Mouse (Mus musculus) forebrain, embryonic 14.5 days (tissue): ENCODE data around the gene Plekhj1. TPM values are rescaled to one million over a fixed set of nuclear protein-coding genes. Genes with fewer than 3 reads are reported as not detected.

Experiments used
- ATAC-seq: fragments of 200-750 bp; cut with Nextera tagmentation; 2 replicates; pipeline ENCODE4 v1.8.0; 2017; ENCODE audit warnings: mild to moderate bottlenecking, moderate library complexity
- DNase-seq: peaks from one replicate; pipeline ENCODE4 v3.0.0-alpha.2; 2015; ENCODE audit warnings: low spot score
- H3K27ac ChIP-seq: fragments of 300-500 bp; sonication (generic); 2 replicates; pipeline ENCODE4 v1.5.1; 2014; ENCODE audit warnings: low read depth, mild to moderate bottlenecking, control low read depth, low read length, moderate library complexity
- H3K27me3 ChIP-seq: fragments of 300-500 bp; sonication (generic); replicated peaks from 2 replicates; pipeline ENCODE4 v1.6.1; 2014; ENCODE audit warnings: low read length, control low read depth, mixed read lengths; ENCODE audit not compliant: control insufficient read depth, insufficient read depth
- H3K36me3 ChIP-seq: fragments of 300-500 bp; sonication (generic); 2 replicates; pipeline ENCODE4 v1.6.1; 2014; ENCODE audit warnings: low read length, control low read depth; ENCODE audit not compliant: control insufficient read depth, insufficient read depth
- H3K4me1 ChIP-seq: fragments of 300-500 bp; sonication (generic); 2 replicates; pipeline ENCODE4 v1.6.1; 2014; ENCODE audit warnings: antibody characterized with exemption, low read length, control low read depth; ENCODE audit not compliant: control insufficient read depth, insufficient read depth
- H3K4me2 ChIP-seq: fragments of 300-500 bp; sonication (generic); 2 replicates; pipeline ENCODE4 v1.6.1; 2014; ENCODE audit warnings: mild to moderate bottlenecking, control low read depth, low read length
- H3K4me3 ChIP-seq: fragments of 300-500 bp; sonication (generic); 2 replicates; pipeline ENCODE4 v1.5.1; 2014; ENCODE audit warnings: low read depth, low read length, control low read depth
- H3K9ac ChIP-seq: fragments of 300-500 bp; sonication (generic); 2 replicates; pipeline ENCODE4 v1.6.1; 2014; ENCODE audit warnings: mild to moderate bottlenecking, low read length, control low read depth, moderate library complexity
- H3K9me3 ChIP-seq: fragments of 300-500 bp; sonication (generic); replicated peaks from 2 replicates; pipeline ENCODE4 v1.6.1; 2016; ENCODE audit warnings: low read length, control low read depth, mixed read lengths; ENCODE audit not compliant: control insufficient read depth
- WGBS: fragments of 180-500 bp; shearing (Covaris S2); extraction: QIAGEN DNeasy Blood & Tissue Kit; methylation state at CpG from one replicate; pipeline ENCODE4 v1.1.7; 2014; 5-methylcytosine and 5-hydroxymethylcytosine counted together
- polyA plus RNA-seq: library from polyadenylated mRNA; unstranded; fragments of >200 nt; fragmentation: Nextera tagmentation; extraction: Ambion mirVana; gene quantifications from 2 replicates; pipeline ENCODE4 v1.2.1, GENCODE M21; 2014

Plekhj1 gene
- polyA plus RNA-seq, 1 experiment from 2014 or later = 140 TPM

DNA sequence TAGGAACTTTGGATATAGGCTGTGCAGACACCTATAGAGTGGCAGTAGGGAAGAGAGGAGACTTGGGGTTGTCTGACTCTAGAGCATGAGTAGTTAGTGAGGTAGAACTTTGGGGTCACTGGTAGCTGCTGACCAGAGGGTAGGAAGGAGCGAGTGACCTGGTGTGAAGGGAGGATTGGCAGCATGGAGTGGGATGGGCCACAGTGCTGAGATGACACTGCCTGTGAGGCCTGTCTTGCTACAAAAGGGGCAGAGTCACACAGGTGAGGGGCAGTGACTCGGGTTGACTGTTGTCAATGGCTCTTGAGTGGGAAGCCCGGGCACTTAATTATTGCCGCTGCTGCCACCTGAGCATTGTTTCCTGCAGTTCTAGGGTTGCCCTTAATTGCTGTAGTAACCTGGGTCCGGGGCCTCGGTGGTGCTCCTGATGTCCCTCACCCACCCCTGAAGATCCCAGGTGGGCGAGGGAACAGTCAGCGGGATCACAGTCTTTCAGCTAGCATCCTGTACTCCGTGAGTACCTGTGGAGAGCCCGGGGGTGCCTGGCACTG is 29.5 kb upstream of the Plekhj1 start:
- Histone ChIP-seq H3K4me1 (peaks cover 5% of the 10 kb centered on the region), H3K27me3 (no peaks in the 10 kb centered on the region), H3K9me3 (no peaks in the 10 kb centered on the region), H3K36me3 (peaks cover 27% of the 10 kb centered on the region), H3K4me2 (peak overlapping the region; percentile 100), H3K27ac (no peak overlapping the region), H3K4me3 (peak overlapping the region; percentile 74), H3K9ac (peak overlapping the region; percentile 89)
- 86% methylated on average over 10 of the region's 10 CpGs for WGBS
- ATAC-seq (no peak), DNase-seq (no peak)

- peak overlapping the region; percentile 86 for H3K27ac ChIP-seq
- WGBS = 9% methylated on average over 27 of the region's 29 CpGs
- no peaks in the 10 kb centered on the region for H3K9me3 ChIP-seq
- no peaks in the 10 kb centered on the region for H3K27me3 ChIP-seq
- H3K4me3 ChIP-seq = peak overlapping the region; percentile 74
- ATAC-seq (no peak), DNase-seq (no peak)
- H3K4me1 ChIP-seq = peaks cover 5% of the 10 kb centered on the region
- peak overlapping the region; percentile 100 for H3K4me2 ChIP-seq
- peak overlapping the region; percentile 89 for H3K9ac ChIP-seq
- peaks cover 27% of the 10 kb centered on the region for H3K36me3 ChIP-seq
These were observed 28.8 kb upstream of the Plekhj1 start for GRCm38 (mm10) chr10:80827063-80827869.

DNA sequence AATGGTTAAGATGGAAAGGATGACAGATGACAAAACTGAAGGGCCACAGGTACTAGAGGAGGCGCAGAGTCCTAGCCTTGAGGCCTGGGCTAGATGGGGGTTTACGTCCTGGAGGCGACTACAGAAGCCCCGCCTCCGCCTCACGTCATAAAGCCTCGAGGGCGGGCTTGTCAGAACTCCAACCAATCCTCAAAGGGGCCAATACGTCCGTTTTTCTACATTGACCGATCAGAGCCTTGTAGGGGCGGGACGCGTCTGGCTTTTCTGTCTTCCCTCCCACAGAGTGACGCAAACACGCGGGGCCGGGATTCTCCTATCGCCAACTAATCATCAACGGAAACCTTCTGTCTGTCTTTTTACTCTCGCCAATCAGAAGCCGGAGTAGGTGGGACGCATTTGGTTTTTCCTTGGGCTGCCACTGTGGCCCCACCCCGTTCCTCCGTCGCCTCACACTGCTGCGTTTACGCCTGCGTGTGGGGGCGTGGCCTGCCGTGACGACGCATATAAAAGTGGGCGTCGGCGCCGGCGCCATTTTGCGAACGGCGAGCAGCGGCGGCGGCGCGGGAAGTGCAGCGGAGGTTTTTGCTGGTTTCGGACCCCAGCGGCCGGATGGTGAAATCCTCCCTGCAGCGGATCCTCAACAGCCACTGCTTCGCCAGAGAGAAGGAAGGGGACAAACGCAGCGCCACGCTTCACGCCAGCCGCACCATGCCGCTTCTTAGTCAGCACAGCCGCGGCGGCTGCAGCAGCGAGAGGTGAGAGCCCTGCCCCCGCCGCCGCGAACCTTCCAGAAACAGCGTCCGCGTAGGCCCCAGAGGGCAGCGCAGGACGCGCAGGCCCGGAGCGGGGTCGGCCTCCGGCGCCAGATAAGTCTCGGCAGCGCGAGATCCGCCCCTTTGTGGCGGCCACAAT is 28.0 kb upstream of the Plekhj1 start, which contains the start of gene Oaz1:
Oaz1 (plus strand) TSS at position 506 of the 912 bp plus-strand sequence.
- peak; percentile 98 for ATAC-seq

GRCm38 (mm10) chr10:80824827-80825226 is 26.4 kb upstream of the Plekhj1 start:
- Histone ChIP-seq H3K4me3 (no peak overlapping the region), H3K4me1 (peaks cover 5% of the 10 kb centered on the region), H3K36me3 (peaks cover 13% of the 10 kb centered on the region), H3K27me3 (no peaks in the 10 kb centered on the region), H3K9me3 (no peaks in the 10 kb centered on the region), H3K4me2 (no peak overlapping the region), H3K9ac (no peak overlapping the region), H3K27ac (no peak overlapping the region)
- ATAC-seq (no peak), DNase-seq (no peak)
- WGBS = 78% methylated on average over 2 of the region's 2 CpGs

More for the DNA sequence above, 28.0 kb upstream of the Plekhj1 start, which contains the start of gene Oaz1:
- H3K4me1 ChIP-seq = peaks cover 5% of the 10 kb centered on the region
- peak within 1 kb of the TSS; percentile 100 for H3K4me2 ChIP-seq
- H3K27me3 ChIP-seq = no peaks in the 10 kb centered on the region
- WGBS = under 1% methylated on average over 71 of the region's 82 CpGs
- H3K4me3 ChIP-seq = peak within 1 kb of the TSS; percentile 74
- peak; percentile 100 for DNase-seq
- H3K36me3 ChIP-seq = peaks cover 27% of the 10 kb centered on the region
- H3K9ac ChIP-seq = peak within 1 kb of the TSS; percentile 89
- no peaks in the 10 kb centered on the region for H3K9me3 ChIP-seq
- peak within 1 kb of the TSS; percentile 86 for H3K27ac ChIP-seq

DNA sequence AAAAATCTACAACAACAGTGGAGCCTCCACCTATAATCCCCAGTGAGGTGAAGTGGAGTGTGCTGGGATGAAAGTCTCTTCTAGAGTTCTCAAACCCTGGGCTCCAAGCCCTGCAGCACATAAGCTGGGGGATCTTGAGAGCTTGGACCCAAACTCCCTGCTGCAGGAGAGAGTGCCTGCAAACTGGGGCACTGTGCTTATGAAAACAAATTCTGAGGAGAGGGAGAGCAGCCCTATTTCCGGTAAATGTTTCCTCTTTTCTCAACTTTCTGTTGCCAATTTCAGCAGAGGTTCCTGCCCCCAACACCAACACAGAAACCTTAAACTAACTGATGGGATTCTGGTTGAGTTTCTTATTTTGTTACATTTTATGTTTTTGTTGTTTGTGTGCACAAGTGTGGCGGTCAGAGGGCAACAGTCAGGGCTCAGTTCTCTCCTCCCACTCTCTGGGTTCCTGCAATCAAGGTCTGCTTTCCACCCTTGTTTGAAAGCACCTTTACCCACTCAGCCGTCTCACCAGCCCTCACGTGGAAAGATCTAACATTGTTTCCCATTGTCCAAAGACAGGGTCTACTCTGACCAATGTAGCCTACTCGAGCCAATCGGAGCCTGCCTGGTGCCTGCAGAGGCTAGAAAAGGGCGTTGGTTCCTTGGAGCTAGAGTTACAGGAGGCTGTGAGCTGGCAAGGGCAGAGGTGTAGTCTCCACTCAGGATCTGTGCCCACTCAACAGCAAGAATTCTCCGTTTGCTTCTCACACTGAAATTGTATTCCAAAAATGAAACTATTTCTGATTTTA is 25.6 kb upstream of the Plekhj1 start:
- Histone ChIP-seq H3K4me2 (no peak overlapping the region), H3K9ac (no peak overlapping the region)

DNA sequence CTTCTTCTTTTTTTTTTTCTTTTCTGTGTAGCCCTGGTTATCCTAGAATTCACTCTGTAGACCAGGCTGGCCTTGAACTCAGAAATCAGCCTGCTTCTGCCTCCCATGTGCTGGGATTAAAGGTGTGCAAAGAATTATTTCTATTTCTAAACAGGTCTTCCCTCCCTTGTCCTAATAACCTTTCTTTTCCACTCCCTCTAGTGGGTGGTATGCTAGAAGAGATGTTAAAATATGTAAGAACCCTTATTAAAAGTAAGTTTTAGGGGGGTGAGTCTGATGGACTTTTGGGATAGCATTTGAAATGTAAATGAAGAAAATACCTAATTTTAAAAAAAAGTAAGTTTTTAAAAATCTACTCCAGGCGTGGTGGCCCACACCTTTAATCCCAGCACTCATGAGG is 24.9 kb upstream of the Plekhj1 start:
- no peak overlapping the region for H3K4me2 ChIP-seq
- no peak overlapping the region for H3K27ac ChIP-seq
- WGBS = 74% methylated on average over 1 of the region's 1 CpGs
- no peak for ATAC-seq
- H3K9ac ChIP-seq = no peak overlapping the region
- peaks cover 5% of the 10 kb centered on the region for H3K4me1 ChIP-seq
- H3K9me3 ChIP-seq = no peaks in the 10 kb centered on the region
- no peak for DNase-seq
- H3K36me3 ChIP-seq = 0 out of 2 replicates have a peak, but pooled peaks cover under 1% of the 10 kb centered on the region
- no peaks in the 10 kb centered on the region for H3K27me3 ChIP-seq
- H3K4me3 ChIP-seq = no peak overlapping the region

More for the DNA sequence above, 25.6 kb upstream of the Plekhj1 start:
- no peak overlapping the region for H3K4me3 ChIP-seq
- no peak for ATAC-seq
- no peaks in the 10 kb centered on the region for H3K9me3 ChIP-seq
- no peaks in the 10 kb centered on the region for H3K27me3 ChIP-seq
- no peak overlapping the region for H3K27ac ChIP-seq
- WGBS = 69% methylated on average over 8 of the region's 8 CpGs
- peaks cover 5% of the 10 kb centered on the region for H3K4me1 ChIP-seq
- H3K36me3 ChIP-seq = peaks cover 5% of the 10 kb centered on the region; the same call in 1 of the 2 replicates
- DNase-seq = no peak

- Histone ChIP-seq H3K4me3 (no peak overlapping the region), H3K9ac (no peak overlapping the region), H3K4me1 (peaks cover under 1% of the 10 kb centered on the region), H3K27ac (no peak overlapping the region), H3K4me2 (no peak overlapping the region), H3K36me3 (no peaks in the 10 kb centered on the region), H3K27me3 (no peaks in the 10 kb centered on the region), H3K9me3 (no peaks in the 10 kb centered on the region)
- WGBS = 91% methylated on average over 5 of the region's 5 CpGs
- no peak for ATAC-seq
- no peak for DNase-seq
These were observed 24.1 kb upstream of the Plekhj1 start for GRCm38 (mm10) chr10:80822528-80822927.

- Histone ChIP-seq H3K4me3 (no peak overlapping the region), H3K36me3 (no peaks in the 10 kb centered on the region), H3K9me3 (no peaks in the 10 kb centered on the region), H3K27me3 (no peaks in the 10 kb centered on the region), H3K4me2 (no peak overlapping the region), H3K9ac (no peak overlapping the region), H3K27ac (no peak overlapping the region), H3K4me1 (no peaks in the 10 kb centered on the region)
- ATAC-seq (no peak), DNase-seq (peak; percentile 60)
- WGBS = 48% methylated on average over 2 of the region's 2 CpGs
These were observed 23.6 kb upstream of the Plekhj1 start for GRCm38 (mm10) chr10:80821991-80822390.
